Mouse (Mus musculus) G1E (cell line): Measurements from ENCODE around the gene Spg7.

ENCODE experiments used
- CTCF ChIP-seq: IDR thresholded peaks from 2 replicates; pipeline ENCODE4 v1.5.1; 2012; ENCODE audit warnings: low read depth, low read length, inconsistent platforms, mixed read lengths
- GATA1 ChIP-seq: IDR thresholded peaks from 2 replicates; pipeline ENCODE4 v1.6.1; 2012; ENCODE audit warnings: borderline replicate concordance, low read length, inconsistent platforms, mixed read lengths
- TAL1 ChIP-seq: conservative IDR thresholded peaks from 2 replicates; pipeline ENCODE4 v1.6.1; 2012; ENCODE audit warnings: low read depth, low read length, inconsistent platforms, mixed read lengths

DNA sequence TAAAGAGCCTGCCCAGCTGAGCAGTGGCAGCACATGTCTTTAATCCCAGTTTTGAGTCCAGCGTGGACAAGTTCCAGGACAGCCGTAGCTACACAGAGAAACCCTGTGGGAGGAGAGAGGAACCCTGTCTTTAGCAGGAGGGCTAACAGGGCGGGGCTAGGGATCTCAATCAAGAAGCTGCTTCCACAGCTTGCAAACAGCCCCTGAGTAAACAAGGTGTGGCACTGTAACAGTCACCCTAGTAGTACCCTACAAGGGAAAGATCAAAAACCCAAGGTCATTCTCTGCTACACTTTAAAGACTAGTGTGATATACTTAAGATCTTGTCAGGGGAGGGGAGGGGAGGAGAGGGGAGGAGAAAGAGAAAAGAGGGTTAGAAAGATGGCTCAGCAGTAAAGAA, 25.8 kb upstream of the Spg7 start:
- TF ChIP-seq CTCF, result no peak
- no peak for TF ChIP-seq GATA1
- no peak for TF ChIP-seq TAL1
